Mouse (Mus musculus): ENCODE data around the gene Sfxn1. TPM values are rescaled to one million over a fixed set of nuclear protein-coding genes. Genes with fewer than 3 reads are reported as not detected.

The Sfxn1 gene
- total RNA-seq, 1 experiment from 2014 or later = 62.8 TPM

GRCm38 (mm10) chr13:54076762-54077460 lies 5.2 kb downstream of the Sfxn1 start:
- DNase-seq = no peak

GRCm38 (mm10) chr13:54077470-54078174 lies 6.0 kb downstream of the Sfxn1 start:
- no peak for DNase-seq

- DNase-seq = peak; percentile 40
Observed at GRCm38 (mm10) chr13:54079782-54080759, 8.4 kb downstream of the Sfxn1 start.

GRCm38 (mm10) chr13:54080785-54081184 lies 9.1 kb downstream of the Sfxn1 start:
- DNase-seq = no peak

GRCm38 (mm10) chr13:54082946-54083345 lies 11.3 kb downstream of the Sfxn1 start:
- no peak for DNase-seq

GRCm38 (mm10) chr13:54084178-54084577 lies 12.5 kb downstream of the Sfxn1 start:
- DNase-seq = no peak

GRCm38 (mm10) chr13:54084826-54085225 lies 13.2 kb downstream of the Sfxn1 start:
- no peak for DNase-seq

- no peak for DNase-seq
Observed at GRCm38 (mm10) chr13:54085266-54085665, 13.6 kb downstream of the Sfxn1 start.

GRCm38 (mm10) chr13:54091719-54092118 lies 20.1 kb downstream of the Sfxn1 start:
- no peak for DNase-seq

GRCm38 (mm10) chr13:54094349-54094748 lies 22.7 kb downstream of the Sfxn1 start:
- no peak for DNase-seq

- DNase-seq = no peak
Observed at GRCm38 (mm10) chr13:54094963-54095362, 23.3 kb downstream of the Sfxn1 start.

- DNase-seq = no peak
Observed at GRCm38 (mm10) chr13:54095721-54096120, 24.1 kb downstream of the Sfxn1 start.

GRCm38 (mm10) chr13:54097227-54097626 lies 25.6 kb downstream of the Sfxn1 start:
- no peak for DNase-seq

GRCm38 (mm10) chr13:54097797-54098196 lies 26.1 kb downstream of the Sfxn1 start:
- DNase-seq = no peak

- peak; percentile 51 for DNase-seq
Observed at GRCm38 (mm10) chr13:54101031-54101820, 29.6 kb downstream of the Sfxn1 start.

GRCm38 (mm10) chr13:54102061-54102460 lies 30.4 kb downstream of the Sfxn1 start:
- DNase-seq = no peak

GRCm38 (mm10) chr13:54103271-54103670 lies 31.6 kb downstream of the Sfxn1 start:
- DNase-seq = no peak

GRCm38 (mm10) chr13:54103866-54104265 lies 32.2 kb downstream of the Sfxn1 start:
- DNase-seq = peak; percentile 52

- DNase-seq = peak; percentile 78
Observed at GRCm38 (mm10) chr13:54113819-54114550, 42.3 kb downstream of the Sfxn1 start.

- DNase-seq = no peak
Observed at GRCm38 (mm10) chr13:54114931-54115330, 43.3 kb downstream of the Sfxn1 start.

GRCm38 (mm10) chr13:54115779-54116178 lies 44.1 kb downstream of the Sfxn1 start:
- DNase-seq = no peak

All from adrenal gland, postnatal 14 days (tissue).